Mouse (Mus musculus) kidney, adult 11 months (tissue): Measurements from ENCODE around the gene Flvcr2.
A peak's percentile ranks its signal among the peaks of the same experiment; 100 is the strongest.
"Not testable (repeated sequence)": the region's sequence is repeated elsewhere in the genome, so short reads cannot be mapped to it uniquely, and the experiment has no call there.

Experiments
- DNase-seq: peaks from one replicate; pipeline ENCODE4 v3.0.0; 2022

Flvcr2 gene

GRCm38 (mm10) chr12:85745827-85746695 lies at the start of gene Flvcr2:
Flvcr2 (plus strand) TSS chr12:85746539.
- peak; percentile 85 for DNase-seq

DNA sequence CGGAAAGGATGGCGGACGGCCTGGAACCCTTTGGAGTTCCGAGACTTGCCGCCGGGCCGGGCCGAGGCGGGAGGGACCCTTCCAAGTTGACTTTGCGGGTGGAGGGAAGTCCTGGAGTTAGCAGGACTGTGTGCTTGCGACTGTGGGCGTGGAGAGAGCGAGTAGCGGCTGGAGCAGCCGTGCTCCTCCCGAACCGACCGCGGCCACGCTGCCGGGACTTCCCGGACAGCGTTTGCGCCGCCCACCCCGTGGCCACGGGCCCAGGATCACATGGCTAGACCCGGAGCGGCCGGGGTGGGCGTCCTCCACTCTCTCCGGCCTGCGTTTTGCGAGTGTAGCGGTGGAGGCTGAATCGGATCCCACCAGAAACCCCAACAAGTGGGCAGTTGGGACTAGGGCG lies 48.2 kb upstream of the Flvcr2 start:
- not testable (repeated sequence) for DNase-seq

- DNase-seq, result no peak
Measured at GRCm38 (mm10) chr12:85700191-85700841, 46.0 kb upstream of the Flvcr2 start.

GRCm38 (mm10) chr12:85700842-85701223 lies 45.5 kb upstream of the Flvcr2 start:
- DNase-seq, result no peak

- no peak for DNase-seq
Measured at GRCm38 (mm10) chr12:85702166-85703055, 43.9 kb upstream of the Flvcr2 start.

DNA sequence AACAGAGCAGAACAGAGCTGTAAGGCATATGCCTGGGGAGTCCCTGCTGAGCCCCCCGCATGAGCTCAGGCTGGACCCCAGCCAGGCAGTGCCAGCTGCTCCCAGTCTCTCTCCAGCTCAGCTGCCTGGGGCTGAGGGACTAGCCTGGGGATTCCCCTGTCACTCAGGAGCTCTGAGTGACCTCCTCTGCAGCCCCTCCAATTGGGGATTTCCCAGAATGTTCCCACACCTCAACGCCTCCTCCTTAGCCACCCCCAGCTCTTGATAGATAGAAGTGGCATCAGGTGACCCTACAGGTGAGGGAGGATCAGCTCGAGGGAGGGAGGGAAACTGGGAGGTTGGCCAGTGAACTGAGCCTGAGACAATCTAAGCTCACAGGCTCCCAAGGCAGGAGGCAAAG lies 42.8 kb upstream of the Flvcr2 start:
- DNase-seq, result no peak

- DNase-seq, result no peak
Measured at GRCm38 (mm10) chr12:85704566-85704965, 41.8 kb upstream of the Flvcr2 start.

DNA sequence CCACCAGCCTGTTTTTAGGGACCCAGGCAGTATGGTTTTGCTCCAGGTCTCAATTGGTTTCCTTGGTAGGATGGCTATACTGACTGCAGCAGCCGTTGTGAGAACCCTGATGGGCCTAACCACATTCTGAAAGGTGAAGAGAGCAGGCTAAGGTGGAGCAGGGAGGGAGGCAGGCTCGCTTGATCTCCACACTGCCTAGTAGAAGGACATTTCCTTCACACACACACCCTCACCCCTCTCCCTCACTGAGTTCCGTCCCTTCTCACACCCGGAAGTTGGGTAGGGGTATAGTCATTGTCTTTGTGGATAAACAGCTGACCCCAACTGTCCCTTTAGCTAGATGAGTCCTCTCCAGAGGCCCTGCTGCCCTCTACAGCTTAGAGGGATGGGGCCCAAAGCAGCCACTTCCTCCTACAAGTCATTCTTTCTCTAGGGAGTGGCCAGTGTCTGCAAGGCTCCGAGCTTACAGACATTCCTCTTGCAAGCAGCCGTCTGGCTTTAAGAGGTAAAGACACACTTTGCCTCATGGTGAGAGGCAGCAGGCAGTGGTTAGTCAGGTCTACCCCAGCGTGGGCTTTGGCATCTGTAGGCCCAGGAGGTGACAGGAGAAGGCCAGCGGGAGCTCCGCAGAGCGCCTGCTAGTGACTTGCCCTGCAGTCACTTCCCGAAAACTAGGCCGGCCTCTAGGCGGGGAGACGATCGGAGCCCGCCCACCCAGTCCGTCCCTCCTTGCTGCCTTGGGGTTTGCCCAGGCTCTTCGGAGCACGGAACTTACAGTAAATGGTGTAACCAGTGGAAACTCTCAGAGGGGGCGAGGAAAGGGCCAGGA lies 41.1 kb upstream of the Flvcr2 start:
- DNase-seq, result peak; percentile 67

DNA sequence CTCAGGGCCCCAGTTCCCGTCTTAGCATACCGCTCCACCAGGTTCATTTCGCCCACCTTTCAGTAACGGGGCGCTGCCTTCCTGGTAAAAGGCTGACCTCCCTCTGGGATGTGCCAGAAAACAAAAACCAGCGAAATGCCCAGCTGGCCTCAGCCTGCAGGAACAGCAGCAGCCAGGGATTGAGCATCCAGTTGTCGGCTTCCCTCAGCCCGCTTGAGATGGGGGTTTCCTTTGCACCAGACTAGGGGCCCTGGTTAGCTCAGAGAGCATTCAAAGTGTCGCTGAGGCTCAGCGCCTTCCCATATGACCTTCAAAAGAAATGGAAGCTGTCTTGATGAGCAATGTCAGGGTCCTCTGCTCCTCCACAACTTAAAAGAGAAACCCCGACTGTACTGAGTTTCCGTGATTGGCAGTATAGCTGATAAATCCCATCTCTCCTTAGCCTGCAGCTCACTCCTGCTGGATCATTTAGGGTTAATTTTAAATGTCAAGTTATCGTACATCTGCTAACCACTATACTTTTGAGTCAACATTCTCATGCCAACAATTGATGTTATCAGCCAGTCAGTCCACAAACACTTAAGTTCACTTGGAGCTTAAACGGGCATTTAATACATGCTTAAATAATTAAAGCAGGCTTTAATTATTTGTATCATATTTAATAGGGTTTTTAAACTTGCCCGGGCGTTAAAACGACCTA lies 40.4 kb upstream of the Flvcr2 start:
- no peak for DNase-seq

DNA sequence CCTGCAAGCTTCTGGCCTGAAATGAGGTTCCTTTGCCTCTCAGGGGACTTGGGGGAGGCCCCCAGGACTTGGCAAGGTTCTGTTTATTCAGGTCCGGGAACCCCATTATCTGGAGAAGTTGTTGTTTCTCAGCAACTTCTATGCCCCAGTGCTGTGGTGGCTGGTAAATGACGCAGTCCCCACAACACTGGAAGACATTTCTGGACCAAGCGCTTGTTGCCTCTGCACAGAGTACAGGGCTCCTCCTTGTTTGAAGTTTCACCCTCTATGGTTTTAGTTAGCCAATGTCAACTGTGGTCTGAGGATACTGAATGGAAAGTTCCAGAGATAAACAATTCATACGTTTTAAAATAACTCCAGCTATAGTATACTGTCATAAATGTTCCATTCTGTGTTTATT lies 39.4 kb upstream of the Flvcr2 start:
- no peak for DNase-seq

DNA sequence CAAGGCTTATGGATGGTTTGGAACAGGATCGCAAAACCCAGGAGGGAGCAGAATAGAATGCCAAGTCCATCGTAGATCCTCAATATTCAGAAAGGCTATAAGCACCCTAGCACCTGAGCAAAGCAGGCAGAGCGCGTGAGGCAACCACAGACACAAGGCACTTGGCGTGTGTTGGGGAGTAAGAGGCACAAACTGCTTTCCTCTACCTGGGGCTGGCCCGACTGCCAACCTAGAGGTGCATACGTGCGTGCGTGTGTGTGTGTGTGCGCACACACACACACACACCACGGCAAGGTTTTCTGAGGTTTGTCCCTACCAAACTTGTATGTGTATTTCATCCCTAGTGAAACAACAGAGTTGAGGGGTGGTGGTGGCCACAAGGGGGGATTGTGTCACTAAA lies 38.9 kb upstream of the Flvcr2 start:
- no peak for DNase-seq

DNA sequence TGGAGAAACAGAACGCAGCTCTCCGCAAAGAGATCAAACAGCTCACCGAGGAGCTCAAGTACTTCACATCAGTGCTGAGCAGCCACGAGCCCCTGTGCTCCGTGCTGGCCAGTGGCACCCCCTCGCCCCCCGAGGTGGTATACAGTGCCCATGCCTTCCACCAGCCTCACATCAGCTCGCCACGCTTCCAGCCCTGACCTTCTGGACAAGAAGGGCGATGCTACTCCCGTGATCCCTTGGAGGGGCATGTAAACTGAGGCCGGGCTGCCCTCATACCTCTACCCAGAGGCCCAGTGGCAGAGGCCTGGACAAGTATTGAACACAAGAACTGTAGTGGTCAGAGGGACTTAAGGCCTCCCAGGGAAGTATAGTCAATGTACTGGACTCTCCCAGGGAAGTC lies 37.8 kb upstream of the Flvcr2 start:
- DNase-seq, result no peak

DNA sequence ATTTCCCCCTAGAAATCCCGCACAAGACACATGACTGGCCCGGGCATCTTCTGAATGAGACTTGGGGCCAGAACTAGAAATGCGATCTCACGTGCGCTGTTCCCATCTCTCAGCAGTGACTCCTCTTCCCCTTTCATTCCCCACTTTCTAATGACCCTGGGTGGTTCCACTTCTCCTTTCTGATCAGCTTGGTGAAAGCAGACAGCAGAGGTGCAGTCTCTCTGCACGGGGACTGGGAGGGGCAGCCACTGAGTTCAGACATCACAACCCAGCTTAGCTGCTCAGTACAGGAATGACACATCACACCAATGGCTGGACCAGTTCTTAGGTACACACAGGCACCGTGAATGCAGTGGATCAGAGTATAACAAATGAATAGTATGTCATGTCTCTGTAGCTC lies 35.6 kb upstream of the Flvcr2 start:
- DNase-seq, result no peak

- DNase-seq, result no peak
Measured at GRCm38 (mm10) chr12:85712587-85712986, 33.8 kb upstream of the Flvcr2 start.

GRCm38 (mm10) chr12:85714126-85714525 lies 32.2 kb upstream of the Flvcr2 start:
- no peak for DNase-seq

DNA sequence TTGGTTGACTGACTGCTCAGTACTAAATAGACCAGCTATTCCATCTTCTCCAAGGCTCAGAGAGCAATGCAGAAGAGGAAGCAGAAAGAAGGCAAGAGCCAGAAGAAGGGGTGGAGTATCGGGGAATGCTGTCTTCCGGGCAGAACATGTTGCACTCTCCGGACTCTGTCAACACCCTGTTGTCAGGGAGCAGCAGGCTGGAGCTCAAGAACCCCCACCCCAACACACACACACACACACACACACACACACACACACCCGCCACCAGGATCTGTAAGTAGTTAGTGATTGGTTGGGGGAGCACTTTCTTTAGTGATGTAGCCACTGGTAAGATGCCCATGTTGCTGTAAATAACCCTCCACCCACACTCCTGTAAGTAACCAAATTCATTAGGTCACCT lies 21.0 kb upstream of the Flvcr2 start:
- DNase-seq, result no peak

DNA sequence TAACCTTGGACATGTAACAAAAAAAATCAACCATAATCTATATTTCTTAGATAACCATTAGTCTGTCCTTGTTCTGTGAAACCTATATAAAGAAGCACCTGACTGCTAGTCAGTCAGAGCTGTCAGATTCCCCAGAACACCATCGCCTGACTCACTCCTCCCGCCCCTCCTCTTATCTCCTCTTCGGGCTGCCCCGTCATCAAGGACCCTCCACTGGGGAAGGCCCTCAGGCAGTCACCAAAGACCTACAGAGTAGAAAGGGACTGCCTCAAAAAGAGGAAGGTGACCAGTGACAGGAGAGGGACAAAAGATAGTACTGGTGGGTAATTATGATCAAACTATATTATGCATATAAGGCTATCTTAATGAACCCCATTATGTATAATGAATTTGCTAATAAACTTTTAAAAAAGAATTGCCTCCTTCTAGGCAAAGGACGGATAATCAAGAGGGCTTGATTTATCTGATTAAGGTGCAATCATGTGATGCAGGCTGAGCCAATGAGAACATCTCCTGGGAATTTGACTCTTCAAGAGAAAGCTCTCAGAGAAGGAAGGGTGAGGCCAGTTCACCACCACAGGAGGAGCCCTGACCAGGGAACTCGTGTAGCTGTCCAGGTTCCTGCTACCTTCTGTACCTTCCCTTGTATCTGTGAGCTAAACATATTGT lies 19.5 kb upstream of the Flvcr2 start:
- DNase-seq, result no peak

DNA sequence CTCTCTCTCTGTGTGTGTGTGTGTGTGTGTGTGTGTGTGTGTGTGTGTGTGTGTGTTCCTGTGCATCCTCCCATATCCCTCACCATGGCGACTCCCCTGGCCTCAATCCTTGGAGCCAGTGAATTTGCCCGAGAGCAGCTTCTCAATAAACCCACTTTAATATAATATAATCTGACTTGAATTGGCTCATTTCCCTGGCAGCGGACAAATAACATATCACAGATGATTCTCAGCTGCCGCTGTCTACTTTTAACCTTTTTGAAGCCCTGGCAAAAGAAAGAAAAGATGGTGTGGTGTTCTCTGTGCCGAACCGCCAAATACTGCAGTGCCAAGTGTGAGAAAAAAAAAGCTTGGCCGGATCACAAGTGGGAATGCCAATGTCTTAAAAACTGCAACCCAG lies 18.2 kb upstream of the Flvcr2 start:
- no peak for DNase-seq

- peak; percentile 51 for DNase-seq
Measured at GRCm38 (mm10) chr12:85729022-85729944, 17.1 kb upstream of the Flvcr2 start.

- DNase-seq, result no peak
Measured at GRCm38 (mm10) chr12:85729945-85730290, 16.4 kb upstream of the Flvcr2 start.
